Mouse (Mus musculus) spleen, postnatal 10 days (tissue): ENCODE measurements around the gene Sgcg.
A peak's percentile ranks its signal among the peaks of the same experiment; 100 is the strongest.

Experiments
- DNase-seq, 2 experiments: peaks; one replicate each; pipeline ENCODE4 v3.0.0; 2021 to 2022; ENCODE audit warnings: low spot score in 2 of 2

Sgcg gene

GRCm38 (mm10) chr14:61235846-61236474 lies 22.3 kb downstream of the Sgcg start:
- no peak for DNase-seq

- DNase-seq, result no peak
These were observed 26.2 kb downstream of the Sgcg start for GRCm38 (mm10) chr14:61232016-61232568.

GRCm38 (mm10) chr14:61230179-61230578 lies 28.1 kb downstream of the Sgcg start:
- DNase-seq, result no peak

- DNase-seq, result no peak
These were observed 28.5 kb downstream of the Sgcg start for GRCm38 (mm10) chr14:61229763-61230162.

GRCm38 (mm10) chr14:61226151-61226550 lies 32.1 kb downstream of the Sgcg start:
- DNase-seq, result no peak

- no peak for DNase-seq
These were observed 33.8 kb downstream of the Sgcg start for GRCm38 (mm10) chr14:61224387-61225077.

- no peak for DNase-seq
These were observed 34.5 kb downstream of the Sgcg start for GRCm38 (mm10) chr14:61223740-61224139.

- no peak for DNase-seq
These were observed 35.8 kb downstream of the Sgcg start for GRCm38 (mm10) chr14:61222506-61222905.

GRCm38 (mm10) chr14:61221166-61221565 lies 37.1 kb downstream of the Sgcg start:
- DNase-seq, result no peak

- DNase-seq, result no peak
These were observed 46.5 kb downstream of the Sgcg start for GRCm38 (mm10) chr14:61211754-61212153.

- no peak for DNase-seq
These were observed 48.2 kb downstream of the Sgcg start for GRCm38 (mm10) chr14:61210111-61210510.

- DNase-seq, result no peak
These were observed 63.9 kb downstream of the Sgcg start for GRCm38 (mm10) chr14:61194416-61194815.

- no peak for DNase-seq
These were observed 66.0 kb downstream of the Sgcg start for GRCm38 (mm10) chr14:61192326-61192725.

- no peak for DNase-seq
These were observed 66.4 kb downstream of the Sgcg start for GRCm38 (mm10) chr14:61191904-61192303.

- DNase-seq, result peak; percentile 77 to 83
These were observed 85.1 kb downstream of the Sgcg start for GRCm38 (mm10) chr14:61173229-61173628.

- DNase-seq, result peak; percentile 99 to 100
These were observed 85.6 kb downstream of the Sgcg start for GRCm38 (mm10) chr14:61172548-61173158.

GRCm38 (mm10) chr14:61171261-61171970 lies 86.9 kb downstream of the Sgcg start:
- no peak for DNase-seq
